Mouse (Mus musculus) neural tube, embryonic 13.5 days (tissue): ENCODE measurements around the gene Gstt3. TPM values are rescaled to one million over a fixed set of nuclear protein-coding genes. Genes with fewer than 3 reads are reported as not detected.

Experiments used
- ATAC-seq: fragments of 200-750 bp; cut with Nextera tagmentation; 2 replicates; pipeline ENCODE4 v1.8.0; 2017; ENCODE audit warnings: low read depth, mild to moderate bottlenecking, moderate TSS enrichment, moderate library complexity
- H3K27ac ChIP-seq: fragments of 300-500 bp; sonication (generic); replicated peaks from 2 replicates; pipeline ENCODE4 v1.5.1; 2015; ENCODE audit warnings: moderate library complexity, mild to moderate bottlenecking, inconsistent platforms
- H3K27me3 ChIP-seq: fragments of 300-500 bp; sonication (generic); 2 replicates; pipeline ENCODE4 v1.6.1; 2015; ENCODE audit warnings: mild to moderate bottlenecking, inconsistent platforms
- H3K36me3 ChIP-seq: fragments of 300-500 bp; sonication (generic); 2 replicates; pipeline ENCODE4 v1.6.1; 2015; ENCODE audit warnings: mild to moderate bottlenecking, inconsistent platforms
- H3K4me1 ChIP-seq: fragments of 300-500 bp; sonication (generic); replicated peaks from 2 replicates; pipeline ENCODE4 v1.6.1; 2015; ENCODE audit warnings: inconsistent platforms
- H3K4me2 ChIP-seq: fragments of 300-500 bp; sonication (generic); 2 replicates; pipeline ENCODE4 v1.6.1; 2015; ENCODE audit warnings: inconsistent platforms, mild to moderate bottlenecking, moderate library complexity
- H3K4me3 ChIP-seq: fragments of 300-500 bp; sonication (generic); 2 replicates; pipeline ENCODE4 v1.5.1; 2015; ENCODE audit warnings: mild to moderate bottlenecking, inconsistent platforms
- H3K9ac ChIP-seq: fragments of 300-500 bp; sonication (generic); 2 replicates; pipeline ENCODE4 v1.6.1; 2015; ENCODE audit warnings: moderate library complexity, mild to moderate bottlenecking, inconsistent platforms
- H3K9me3 ChIP-seq: fragments of 300-500 bp; sonication (generic); 2 replicates; pipeline ENCODE4 v1.6.1; 2016; ENCODE audit warnings: inconsistent platforms
- WGBS: fragments of 180-500 bp; shearing (Covaris S2); methylation state at CpG from one replicate; pipeline ENCODE4 v1.1.7; 2015; 5-methylcytosine and 5-hydroxymethylcytosine counted together
- polyA plus RNA-seq: library from polyadenylated mRNA; unstranded; fragments of >200 nt; fragmentation: Nextera tagmentation; extraction: Ambion mirVana; gene quantifications from 2 replicates; pipeline ENCODE4 v1.2.1, GENCODE M21; 2015

The Gstt3 gene
- polyA plus RNA-seq, 1 experiment from 2014 or later = 0.96 TPM

- 2% methylated on average over 18 of the region's 18 CpGs for WGBS
- Histone ChIP-seq H3K36me3 (no peaks in the 10 kb centered on the region), H3K4me1 (peaks cover 22% of the 10 kb centered on the region), H3K9ac (peak within 1 kb of the TSS; percentile 56), H3K27me3 (peaks cover 22% of the 10 kb centered on the region), H3K27ac (no peak within 1 kb of the TSS), H3K4me3 (peak within 1 kb of the TSS; percentile 36), H3K4me2 (peak within 1 kb of the TSS; percentile 71), H3K9me3 (no peaks in the 10 kb centered on the region)
- peak; percentile 60; the same call in 1 of the 2 replicates for ATAC-seq
Observed at GRCm38 (mm10) chr10:75798176-75798696, 17.0 kb upstream of the Gstt3 start, which contains the start of gene Gstt1. Gene Gstt1, minus strand, starts transcription at chr10:75798584.

DNA sequence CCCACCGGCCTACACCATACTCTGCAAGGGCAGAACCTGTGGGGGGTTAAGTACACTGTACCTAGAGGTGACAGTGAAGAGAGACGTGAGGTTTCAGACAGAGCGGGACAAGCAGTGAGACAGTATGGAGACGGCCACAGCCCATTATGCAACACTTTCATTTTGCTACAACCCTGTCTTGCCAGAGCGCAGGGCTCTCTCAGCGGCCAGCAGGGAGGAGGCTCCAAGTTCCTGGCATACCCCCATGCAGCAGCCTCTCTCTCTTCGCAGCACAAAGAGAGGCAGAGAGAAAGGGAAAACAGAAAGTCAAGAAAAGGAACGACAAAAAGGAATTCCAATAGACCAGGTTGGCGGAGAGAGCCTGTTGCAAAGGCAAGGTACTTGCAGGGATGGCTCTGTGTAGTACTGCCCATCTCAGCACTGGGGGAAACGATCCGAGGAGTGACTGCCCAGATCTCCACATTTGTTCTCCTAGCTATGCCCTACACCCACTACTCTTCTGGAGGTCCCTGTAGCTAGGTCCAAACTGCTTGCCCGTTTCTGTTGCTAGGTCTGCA, 16.5 kb upstream of the Gstt3 start:
- ATAC-seq = peak; percentile 70; the same call in 1 of the 2 replicates
- Histone ChIP-seq H3K36me3 (no peaks in the 10 kb centered on the region), H3K4me3 (peak overlapping the region; percentile 36), H3K27ac (no peak overlapping the region), H3K9ac (peak overlapping the region; percentile 56), H3K4me1 (peaks cover 22% of the 10 kb centered on the region), H3K27me3 (peaks cover 22% of the 10 kb centered on the region), H3K9me3 (no peaks in the 10 kb centered on the region), H3K4me2 (peak overlapping the region; percentile 71)
- 0% methylated on average over 12 of the region's 12 CpGs for WGBS

- H3K9ac ChIP-seq = peak overlapping the region; percentile 56
- H3K27me3 ChIP-seq = peaks cover 22% of the 10 kb centered on the region
- no peaks in the 10 kb centered on the region for H3K9me3 ChIP-seq
- ATAC-seq = 0 out of 2 replicates have a peak, but pooled peaks have one; percentile 20
- peaks cover 22% of the 10 kb centered on the region for H3K4me1 ChIP-seq
- H3K27ac ChIP-seq = no peak overlapping the region
- peak overlapping the region; percentile 71 for H3K4me2 ChIP-seq
- 48% methylated on average over 11 of the region's 11 CpGs for WGBS
- H3K4me3 ChIP-seq = peak overlapping the region; percentile 36
- no peaks in the 10 kb centered on the region for H3K36me3 ChIP-seq
Observed at GRCm38 (mm10) chr10:75796731-75797516, 15.7 kb upstream of the Gstt3 start.

- H3K27ac ChIP-seq = no peak overlapping the region
- H3K27me3 ChIP-seq = peaks cover 22% of the 10 kb centered on the region
- 42% methylated on average over 3 of the region's 3 CpGs for WGBS
Observed at GRCm38 (mm10) chr10:75794880-75795279, 13.7 kb upstream of the Gstt3 start.

GRCm38 (mm10) chr10:75790773-75791172, 9.6 kb upstream of the Gstt3 start:
- H3K9me3 ChIP-seq = no peaks in the 10 kb centered on the region
- H3K27me3 ChIP-seq = 0 out of 2 replicates have a peak, but pooled peaks cover 6% of the 10 kb centered on the region
- H3K27ac ChIP-seq = no peak overlapping the region
- 0 out of 2 replicates have a peak, but pooled peaks cover 5% of the 10 kb centered on the region for H3K4me1 ChIP-seq
- 23% methylated on average over 7 of the region's 7 CpGs for WGBS
- H3K9ac ChIP-seq = 0 out of 2 replicates have a peak overlapping the region, but pooled peaks have one; percentile 18
- no peaks in the 10 kb centered on the region for H3K36me3 ChIP-seq
- no peak overlapping the region for H3K4me2 ChIP-seq
- no peak overlapping the region for H3K4me3 ChIP-seq
- no peak for ATAC-seq

More at GRCm38 (mm10) chr10:75794880-75795279, 13.7 kb upstream of the Gstt3 start:
- Histone ChIP-seq H3K9ac (no peak overlapping the region), H3K9me3 (no peaks in the 10 kb centered on the region), H3K36me3 (no peaks in the 10 kb centered on the region), H3K4me2 (no peak overlapping the region), H3K4me3 (no peak overlapping the region), H3K4me1 (peaks cover 22% of the 10 kb centered on the region)
- no peak for ATAC-seq

DNA sequence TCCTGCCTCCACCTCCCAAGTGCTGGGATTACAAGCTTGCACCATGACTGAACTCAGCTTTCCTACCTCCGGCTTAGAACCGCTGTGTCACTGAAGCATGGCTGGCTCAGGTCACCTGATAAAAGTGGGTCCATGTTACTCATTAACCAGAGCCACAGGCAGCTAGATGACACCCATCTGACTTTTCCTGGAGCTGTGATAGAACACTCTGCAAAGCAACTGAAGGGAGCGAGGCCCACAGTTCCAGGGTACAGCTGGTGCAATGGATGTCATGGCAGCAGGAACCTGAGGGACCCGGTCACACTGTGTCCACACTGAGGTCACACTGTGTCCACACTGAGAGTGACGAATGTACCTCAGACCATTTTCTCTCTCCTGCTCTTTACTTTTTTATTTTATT, 8.6 kb upstream of the Gstt3 start:
- Histone ChIP-seq H3K27ac (no peak overlapping the region), H3K4me1 (0 out of 2 replicates have a peak, but pooled peaks cover 3% of the 10 kb centered on the region), H3K4me3 (no peak overlapping the region), H3K9me3 (no peaks in the 10 kb centered on the region), H3K4me2 (no peak overlapping the region), H3K27me3 (0 out of 2 replicates have a peak, but pooled peaks cover 6% of the 10 kb centered on the region), H3K9ac (no peak overlapping the region), H3K36me3 (no peaks in the 10 kb centered on the region)
- 91% methylated on average over 5 of the region's 5 CpGs for WGBS
- no peak for ATAC-seq

DNA sequence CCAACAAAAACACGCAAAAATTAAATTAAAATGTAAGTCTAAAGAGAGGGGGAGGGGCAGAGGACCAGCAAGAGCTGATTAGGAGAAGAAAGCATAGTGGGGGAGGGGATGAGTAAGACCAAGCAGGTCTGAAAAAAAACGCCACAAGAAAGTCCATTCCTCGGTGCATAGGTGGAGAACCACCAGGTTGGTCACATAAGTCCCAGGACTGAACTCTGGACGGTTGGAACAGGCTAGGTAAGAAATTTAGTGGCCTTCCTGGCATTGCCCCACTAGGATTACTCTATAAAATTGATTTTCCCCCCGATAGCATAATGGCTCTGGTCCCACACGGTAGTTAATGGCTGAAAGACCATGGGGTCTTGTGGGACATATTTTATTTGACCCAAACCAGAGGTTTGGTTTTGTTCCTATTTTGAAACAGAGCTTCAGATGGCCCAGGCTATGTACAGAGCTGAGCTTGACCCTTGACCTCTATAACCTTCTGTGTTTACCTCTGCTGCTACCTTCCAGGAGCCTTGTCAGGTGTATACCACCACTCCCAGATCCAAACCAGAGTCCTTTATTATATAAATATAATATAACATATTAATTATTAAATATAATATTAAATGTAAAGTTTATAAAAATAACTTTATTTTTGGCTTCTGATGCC, 8.0 kb upstream of the Gstt3 start:
- H3K4me1 ChIP-seq = no peaks in the 10 kb centered on the region
- 0 out of 2 replicates have a peak, but pooled peaks cover 6% of the 10 kb centered on the region for H3K27me3 ChIP-seq
- no peak overlapping the region for H3K4me3 ChIP-seq
- H3K9me3 ChIP-seq = no peaks in the 10 kb centered on the region
- WGBS = 74% methylated on average over 6 of the region's 6 CpGs
- H3K36me3 ChIP-seq = no peaks in the 10 kb centered on the region
- H3K27ac ChIP-seq = no peak overlapping the region
- no peak overlapping the region for H3K4me2 ChIP-seq
- no peak overlapping the region for H3K9ac ChIP-seq
- ATAC-seq = no peak

DNA sequence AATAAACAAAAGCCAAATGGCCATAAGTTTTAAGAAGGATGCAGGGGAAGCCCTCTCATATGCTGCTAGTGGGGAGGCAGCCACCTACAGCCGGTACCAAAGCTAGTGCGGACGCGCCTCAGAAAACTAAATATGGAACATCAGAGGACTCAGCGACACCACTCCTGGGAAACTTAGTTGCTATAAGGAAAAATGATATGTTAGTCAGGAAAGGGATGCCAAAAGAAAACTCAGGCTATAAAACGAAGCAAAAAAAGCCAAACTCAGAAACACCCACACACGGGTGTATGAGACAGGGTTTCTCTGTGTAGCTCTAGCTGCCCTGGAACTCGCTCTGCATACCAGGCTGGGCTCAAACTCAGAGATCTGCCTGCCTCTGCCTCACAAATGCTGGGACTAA, 7.1 kb upstream of the Gstt3 start:
- no peaks in the 10 kb centered on the region for H3K9me3 ChIP-seq
- H3K4me2 ChIP-seq = no peak overlapping the region
- no peaks in the 10 kb centered on the region for H3K4me1 ChIP-seq
- H3K27ac ChIP-seq = no peak overlapping the region
- H3K9ac ChIP-seq = no peak overlapping the region
- WGBS = 93% methylated on average over 8 of the region's 8 CpGs
- 0 out of 2 replicates have a peak, but pooled peaks cover 6% of the 10 kb centered on the region for H3K27me3 ChIP-seq
- no peak overlapping the region for H3K4me3 ChIP-seq
- no peak for ATAC-seq
- no peaks in the 10 kb centered on the region for H3K36me3 ChIP-seq

DNA sequence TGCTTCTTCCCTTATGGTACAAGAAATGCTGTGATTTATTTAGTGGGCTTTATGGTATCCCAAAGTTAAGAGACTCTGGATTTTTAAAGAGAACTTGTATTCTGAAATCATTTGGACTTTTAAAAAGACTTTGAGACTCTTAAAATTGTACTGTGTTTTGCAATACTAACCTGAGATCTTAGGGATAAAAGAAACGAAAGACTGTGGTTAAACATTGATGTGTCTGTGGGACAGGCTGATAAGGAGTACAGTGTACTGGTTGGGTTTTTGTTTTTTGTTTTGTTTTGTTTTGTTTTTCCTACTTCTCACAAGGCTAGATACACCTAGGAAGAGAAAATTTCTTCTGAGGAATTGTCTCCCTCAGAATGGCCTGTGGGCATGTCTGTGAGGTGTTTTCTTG, 4.2 kb upstream of the Gstt3 start:
- no peak overlapping the region for H3K9ac ChIP-seq
- ATAC-seq = no peak
- H3K27me3 ChIP-seq = peaks cover 30% of the 10 kb centered on the region
- no peak overlapping the region for H3K27ac ChIP-seq
- peaks cover 8% of the 10 kb centered on the region for H3K4me1 ChIP-seq
- H3K9me3 ChIP-seq = no peaks in the 10 kb centered on the region
- WGBS = 83% methylated on average over 1 of the region's 1 CpGs
- no peak overlapping the region for H3K4me3 ChIP-seq
- no peaks in the 10 kb centered on the region for H3K36me3 ChIP-seq
- H3K4me2 ChIP-seq = no peak overlapping the region

- Histone ChIP-seq H3K4me1 (peaks cover 10% of the 10 kb centered on the region), H3K4me2 (no peak overlapping the region), H3K36me3 (no peaks in the 10 kb centered on the region), H3K9me3 (no peaks in the 10 kb centered on the region), H3K27me3 (peaks cover 60% of the 10 kb centered on the region), H3K9ac (no peak overlapping the region), H3K27ac (no peak overlapping the region), H3K4me3 (no peak overlapping the region)
- 38% methylated on average over 15 of the region's 15 CpGs for WGBS
- ATAC-seq = no peak
Observed at GRCm38 (mm10) chr10:75779206-75780174, 1.7 kb downstream of the Gstt3 start.

DNA sequence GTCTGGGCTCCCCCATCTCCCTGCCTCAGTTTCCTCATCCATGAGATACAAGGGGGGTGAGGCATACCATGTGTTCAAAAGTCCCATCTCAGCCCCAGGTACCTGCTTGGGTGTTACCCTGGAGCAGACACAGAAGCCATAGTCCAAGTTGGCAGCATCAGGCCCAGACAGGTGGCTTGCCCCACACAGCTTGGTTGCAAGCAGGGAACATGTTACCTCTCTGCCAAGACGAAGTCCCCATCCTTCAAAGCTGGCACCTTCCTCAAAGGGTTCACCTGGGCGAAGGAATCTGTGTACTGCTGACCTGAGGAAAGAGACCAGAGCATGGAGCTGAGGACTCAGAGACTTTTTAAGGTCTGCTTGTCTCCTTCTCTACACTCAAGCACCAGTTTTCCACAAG, 3.3 kb downstream of the Gstt3 start:
- Histone ChIP-seq H3K36me3 (no peaks in the 10 kb centered on the region), H3K4me2 (no peak overlapping the region), H3K27ac (no peak overlapping the region), H3K9ac (no peak overlapping the region), H3K4me3 (no peak overlapping the region), H3K9me3 (no peaks in the 10 kb centered on the region), H3K4me1 (peaks cover 14% of the 10 kb centered on the region), H3K27me3 (peaks cover 60% of the 10 kb centered on the region)
- WGBS = 80% methylated on average over 2 of the region's 2 CpGs
- ATAC-seq = no peak
